Mouse (Mus musculus): ENCODE results near the gene Agap3.

DNA sequence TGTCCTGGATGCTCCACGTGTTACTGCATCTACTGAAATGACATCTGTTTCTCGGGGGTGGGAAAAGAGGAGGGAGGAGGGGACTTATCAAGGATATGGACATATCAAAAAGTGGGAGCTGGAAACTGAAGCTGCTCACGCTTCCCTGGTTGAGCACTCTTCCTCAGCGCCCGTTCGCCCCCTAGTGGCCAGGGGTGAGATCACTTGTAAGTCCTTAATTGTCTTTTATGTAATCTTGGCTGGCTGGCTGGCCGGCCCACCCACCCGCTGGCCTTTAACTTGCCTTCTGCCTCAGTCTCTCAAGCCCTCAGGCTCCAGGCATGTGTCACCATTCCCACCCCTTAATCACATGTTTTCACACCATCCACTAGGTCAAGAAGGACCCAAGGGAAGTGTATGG is 34.1 kb downstream of the Agap3 start:
- TF ChIP-seq CTCF (IDR thresholded peaks at IDR 0.05 in 2 of 3, conservative IDR thresholded peaks at IDR 0.05 in 1 of 3; ENCODE audit: control insufficient read depth in 1 of 3, insufficient read depth in 1 of 3, low read depth in 2 of 3, low read length in 3 of 3, poor library complexity in 1 of 3, severe bottlenecking in 1 of 3): peak; percentile 85 to 94 (median 87)
- no peak; a peak in 1 of 4 replicates for TF ChIP-seq POLR2A (IDR thresholded peaks at IDR 0.05; ENCODE audit: control insufficient read depth in 1 of 2, insufficient read depth in 1 of 2, low read depth in 1 of 2, low read length in 2 of 2, poor library complexity in 1 of 2)
- no peak for TF ChIP-seq E2F4 (IDR thresholded peaks at IDR 0.05; ENCODE audit: borderline replicate concordance, low read depth, low read length)
- TF ChIP-seq UBTF (IDR thresholded peaks at IDR 0.05; ENCODE audit: borderline replicate concordance, insufficient read depth, low read depth, low read length): no peak
- no peak for TF ChIP-seq TCF12 (IDR thresholded peaks at IDR 0.05; ENCODE audit: low read depth, low read length)
- TF ChIP-seq NRF1 (IDR thresholded peaks at IDR 0.05; ENCODE audit: insufficient read depth, low read depth, low read length, poor library complexity, severe bottlenecking): no peak
- TF ChIP-seq ZNF384 (IDR thresholded peaks at IDR 0.05; ENCODE audit: low read depth, low read length): no peak
